Mouse (Mus musculus) stomach, postnatal 0 days (tissue): ENCODE measurements around the gene Tardbp.

Experiments
- CTCF ChIP-seq: IDR thresholded peaks from 2 replicates; pipeline ENCODE4 v1.5.1; 2016; ENCODE audit warnings: antibody characterized with exemption, low read depth, mild to moderate bottlenecking, moderate library complexity
- EP300 ChIP-seq: optimal IDR thresholded peaks from 2 replicates; pipeline ENCODE3; 2016; ENCODE audit warnings: antibody characterized with exemption

DNA sequence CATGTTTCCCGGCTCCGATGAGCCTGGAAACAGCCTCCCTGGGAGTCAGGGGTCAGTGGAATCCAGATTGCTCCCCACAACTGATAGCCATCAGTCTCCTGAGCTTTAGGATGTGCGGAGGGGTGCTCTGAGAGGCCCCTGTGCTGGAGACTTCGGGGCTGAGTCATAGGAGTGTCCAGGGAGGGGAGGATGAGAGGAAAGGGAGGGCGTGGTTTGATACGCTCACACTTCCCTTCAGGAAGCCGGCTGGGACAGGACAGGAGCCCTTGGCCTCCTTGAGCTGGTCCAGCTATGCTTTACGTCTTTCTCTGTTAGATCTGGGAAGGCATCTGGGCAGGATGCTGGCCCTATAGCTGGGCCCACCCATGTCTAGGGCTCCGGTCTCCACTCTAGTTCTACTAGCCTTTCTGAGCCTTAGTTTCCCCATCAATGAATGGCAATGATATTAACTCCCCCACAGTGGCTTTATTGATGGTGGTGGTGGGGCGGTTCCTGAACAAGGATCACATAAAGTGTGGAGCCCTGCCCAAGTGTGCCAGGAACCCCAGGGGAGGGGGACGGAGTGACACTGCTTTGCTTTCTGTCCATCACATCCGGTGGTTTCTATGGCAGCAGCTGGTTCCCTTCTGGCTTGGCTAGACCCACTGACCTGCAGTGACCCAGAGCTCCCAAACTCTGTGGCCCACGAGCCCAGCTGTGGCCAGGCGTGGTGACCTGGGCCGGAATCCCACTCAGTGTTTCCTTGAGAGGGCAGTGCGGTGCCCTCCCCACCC is 49.6 kb upstream of the Tardbp start:
- TF ChIP-seq CTCF, result no peak
- TF ChIP-seq EP300, result no peak
